Mouse (Mus musculus) heart, embryonic 15.5 days (tissue): ENCODE measurements around the gene Ccdc88a. TPM values are rescaled to one million over a fixed set of nuclear protein-coding genes. Genes with fewer than 3 reads are reported as not detected.

Experiments used
- ATAC-seq: fragments of 200-750 bp; cut with Nextera tagmentation; replicated peaks from 2 replicates; pipeline ENCODE4 v1.8.0; 2017; ENCODE audit warnings: low read depth, moderate TSS enrichment; ENCODE audit not compliant: insufficient number of reproducible peaks, insufficient read depth, low FRiP score
- H3K27ac ChIP-seq: fragments of 300-500 bp; sonication (generic); 2 replicates; pipeline ENCODE4 v1.5.1; 2015; ENCODE audit warnings: mild to moderate bottlenecking, inconsistent platforms
- H3K27me3 ChIP-seq: fragments of 300-500 bp; sonication (generic); 2 replicates; pipeline ENCODE4 v1.6.1; 2015; ENCODE audit warnings: inconsistent platforms
- H3K36me3 ChIP-seq: fragments of 300-500 bp; sonication (generic); 2 replicates; pipeline ENCODE4 v1.6.1; 2015; ENCODE audit warnings: mild to moderate bottlenecking, inconsistent platforms
- H3K4me1 ChIP-seq: fragments of 300-500 bp; sonication (generic); replicated peaks from 2 replicates; pipeline ENCODE4 v1.6.1; 2015; ENCODE audit warnings: inconsistent platforms
- H3K4me2 ChIP-seq: fragments of 300-500 bp; sonication (generic); 2 replicates; pipeline ENCODE4 v1.6.1; 2015; ENCODE audit warnings: inconsistent platforms, mild to moderate bottlenecking, moderate library complexity
- H3K4me3 ChIP-seq: fragments of 300-500 bp; sonication (generic); 2 replicates; pipeline ENCODE4 v1.5.1; 2015; ENCODE audit warnings: mild to moderate bottlenecking, inconsistent platforms
- H3K9ac ChIP-seq: fragments of 300-500 bp; sonication (generic); 2 replicates; pipeline ENCODE4 v1.6.1; 2015; ENCODE audit warnings: mild to moderate bottlenecking, inconsistent platforms
- H3K9me3 ChIP-seq: fragments of 300-500 bp; sonication (generic); replicated peaks from 2 replicates; pipeline ENCODE4 v1.6.1; 2016; ENCODE audit warnings: inconsistent platforms
- WGBS: fragments of 180-500 bp; shearing (Covaris S2); methylation state at CpG from one replicate; pipeline ENCODE4 v1.1.7; 2015; ENCODE audit warnings: mixed read lengths; 5-methylcytosine and 5-hydroxymethylcytosine counted together
- polyA plus RNA-seq: library from polyadenylated mRNA; unstranded; fragments of >200 nt; fragmentation: Nextera tagmentation; extraction: Ambion mirVana; gene quantifications from 2 replicates; pipeline ENCODE4 v1.2.1, GENCODE M21; 2015

Ccdc88a gene
- polyA plus RNA-seq: 23.0 and 23.6 TPM in 2 replicates

DNA sequence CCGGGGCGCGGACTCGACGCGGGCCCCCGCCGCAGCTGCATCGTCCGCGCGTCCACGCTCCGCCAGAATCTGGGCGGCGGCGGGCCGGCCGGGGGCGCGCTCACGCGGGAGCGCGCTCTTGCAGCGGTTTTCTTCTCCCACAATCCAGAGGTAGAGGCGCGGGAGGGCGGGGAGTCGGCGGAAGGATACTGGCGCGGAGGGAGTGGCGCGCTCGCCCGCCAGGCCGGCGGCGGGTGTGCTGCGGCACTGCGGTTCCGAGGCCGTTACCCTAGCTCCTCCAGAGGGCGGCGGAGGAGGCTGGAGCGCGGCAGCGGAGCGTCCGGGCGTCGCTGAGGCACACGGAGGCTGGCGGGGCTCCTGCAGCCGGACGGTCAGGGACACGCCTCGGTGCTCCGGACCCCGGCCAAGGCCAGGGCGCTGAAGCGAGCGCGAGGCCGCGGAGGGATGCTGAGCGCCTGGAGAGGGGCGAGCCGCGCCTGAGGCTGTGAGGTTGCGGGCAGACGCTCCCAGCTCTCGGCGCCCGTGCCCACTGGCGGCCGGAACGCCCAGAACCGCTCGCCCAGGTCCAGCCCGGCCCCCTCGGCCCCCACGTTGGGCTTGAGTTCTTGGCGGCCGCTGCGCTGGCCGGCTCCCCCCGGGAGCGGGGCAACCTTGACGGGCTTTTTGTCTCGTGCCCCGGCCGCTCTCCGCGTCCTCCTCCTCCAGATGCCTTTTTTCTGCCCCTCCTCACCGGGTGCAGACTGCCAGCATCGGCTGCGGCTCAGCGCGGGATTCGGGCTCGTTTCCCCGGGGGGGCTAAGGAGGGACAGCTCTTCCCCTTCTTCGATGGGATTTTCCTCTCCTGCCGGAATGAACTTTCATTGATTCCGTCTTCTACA lies at the start of gene Ccdc88a:
Gene Ccdc88a (plus strand): TSS at position 263 of the 878 bp plus-strand sequence.
- peak within 1 kb of the TSS; percentile 97 for H3K4me3 ChIP-seq
- H3K36me3 ChIP-seq: no peaks in the 10 kb centered on the region
- no peaks in the 10 kb centered on the region for H3K9me3 ChIP-seq
- peak; percentile 90 for ATAC-seq
- peak within 1 kb of the TSS; percentile 66 for H3K4me2 ChIP-seq
- peak within 1 kb of the TSS; percentile 97 for H3K27ac ChIP-seq
- no peaks in the 10 kb centered on the region for H3K27me3 ChIP-seq
- H3K4me1 ChIP-seq: peaks cover 12% of the 10 kb centered on the region; the same call in 1 of the 2 replicates
- WGBS: under 1% methylated on average over 86 of the region's 107 CpGs
- peak within 1 kb of the TSS; percentile 89 for H3K9ac ChIP-seq

DNA sequence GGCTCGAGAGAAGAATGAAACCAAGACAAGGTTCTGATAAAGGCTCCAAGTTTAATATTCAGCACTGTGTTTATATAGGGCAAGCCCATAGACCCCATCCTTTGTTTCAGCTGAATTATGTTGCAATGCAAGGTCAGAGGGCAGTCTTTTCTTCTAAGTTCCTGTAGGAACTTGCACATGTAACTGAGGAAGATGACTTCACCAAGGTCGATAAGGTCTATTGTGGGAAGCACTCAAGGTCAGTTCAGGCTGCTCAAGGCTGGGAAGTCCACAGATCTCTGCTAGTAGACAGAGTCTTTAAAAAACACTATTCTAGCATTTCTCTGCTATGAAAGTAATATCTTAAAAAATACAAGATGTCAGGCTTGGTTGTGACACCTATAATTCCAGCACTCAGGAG lies 38.0 kb upstream of the Ccdc88a start:
- Histone ChIP-seq H3K27me3 (no peaks in the 10 kb centered on the region), H3K9ac (no peak overlapping the region), H3K4me1 (no peaks in the 10 kb centered on the region), H3K27ac (no peak overlapping the region), H3K9me3 (no peaks in the 10 kb centered on the region), H3K4me2 (no peak overlapping the region), H3K36me3 (no peaks in the 10 kb centered on the region), H3K4me3 (no peak overlapping the region)
- ATAC-seq: peak; percentile 62
- WGBS: 61% methylated on average over 2 of the region's 2 CpGs

DNA sequence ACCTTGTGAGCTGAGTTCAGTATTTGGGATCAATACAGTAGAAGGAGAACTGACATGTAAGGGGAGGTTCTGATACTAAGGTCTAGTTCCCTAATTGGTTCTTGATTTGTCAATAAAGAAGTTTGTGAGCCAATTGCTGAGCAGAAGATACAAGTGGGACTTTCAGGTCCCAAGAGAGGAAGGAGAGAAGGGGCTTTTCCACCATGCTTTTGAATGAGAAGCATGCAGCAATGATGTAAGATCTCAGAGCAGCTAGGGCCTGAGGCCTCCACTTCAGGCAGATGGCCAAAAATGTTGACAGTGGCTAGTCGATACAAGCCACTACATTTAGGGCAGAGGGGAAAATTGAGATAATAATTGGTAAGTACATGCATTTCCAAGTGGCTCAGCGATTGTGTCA lies 32.2 kb upstream of the Ccdc88a start:
- no peak overlapping the region for H3K4me3 ChIP-seq
- H3K4me2 ChIP-seq: no peak overlapping the region
- no peaks in the 10 kb centered on the region for H3K27me3 ChIP-seq
- H3K27ac ChIP-seq: no peak overlapping the region
- no peaks in the 10 kb centered on the region for H3K36me3 ChIP-seq
- no peak overlapping the region for H3K9ac ChIP-seq
- no peak for ATAC-seq
- no peaks in the 10 kb centered on the region for H3K4me1 ChIP-seq
- no peaks in the 10 kb centered on the region for H3K9me3 ChIP-seq
- 45% methylated on average over 2 of the region's 2 CpGs for WGBS

DNA sequence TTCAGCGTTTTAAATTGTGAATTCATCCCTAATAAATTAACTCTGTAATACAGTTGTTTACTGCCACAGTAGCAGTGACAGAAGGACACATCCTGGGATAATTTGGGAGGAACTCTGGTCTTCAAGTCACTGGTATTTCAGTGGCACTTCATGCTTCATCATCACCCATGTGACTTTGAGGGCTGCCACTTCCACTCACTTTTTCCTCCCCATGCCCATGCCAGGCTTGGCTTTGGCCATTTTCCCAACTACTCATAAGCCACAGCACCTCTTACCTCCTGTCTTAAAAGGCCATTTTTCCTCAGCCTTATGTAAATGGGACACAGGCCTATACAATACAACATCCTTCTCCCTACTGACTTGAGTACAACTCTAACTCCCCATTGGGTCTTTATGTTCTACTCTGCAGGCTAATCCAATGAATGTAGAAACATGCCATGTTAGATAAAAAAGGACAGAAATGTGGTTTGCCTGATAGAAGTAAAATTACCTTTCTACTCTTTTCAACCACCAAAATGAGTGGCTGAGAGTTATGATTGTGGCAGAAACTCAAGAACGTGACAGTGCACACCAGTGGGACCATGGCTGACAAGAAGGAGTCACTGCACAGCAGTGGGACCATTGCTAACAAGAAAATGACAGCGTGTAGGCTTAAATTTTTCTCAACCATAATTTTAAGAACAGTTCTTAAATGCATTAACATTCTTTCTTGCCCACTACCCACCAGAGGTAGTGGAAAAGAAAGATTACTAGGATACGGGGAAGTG lies 28.4 kb upstream of the Ccdc88a start:
- 80% methylated on average over 4 of the region's 4 CpGs for WGBS
- H3K27ac ChIP-seq: no peak overlapping the region
- no peaks in the 10 kb centered on the region for H3K4me1 ChIP-seq
- ATAC-seq: no peak
- H3K9ac ChIP-seq: no peak overlapping the region
- H3K36me3 ChIP-seq: no peaks in the 10 kb centered on the region
- H3K4me2 ChIP-seq: no peak overlapping the region
- H3K27me3 ChIP-seq: no peaks in the 10 kb centered on the region
- H3K4me3 ChIP-seq: no peak overlapping the region
- H3K9me3 ChIP-seq: no peaks in the 10 kb centered on the region

DNA sequence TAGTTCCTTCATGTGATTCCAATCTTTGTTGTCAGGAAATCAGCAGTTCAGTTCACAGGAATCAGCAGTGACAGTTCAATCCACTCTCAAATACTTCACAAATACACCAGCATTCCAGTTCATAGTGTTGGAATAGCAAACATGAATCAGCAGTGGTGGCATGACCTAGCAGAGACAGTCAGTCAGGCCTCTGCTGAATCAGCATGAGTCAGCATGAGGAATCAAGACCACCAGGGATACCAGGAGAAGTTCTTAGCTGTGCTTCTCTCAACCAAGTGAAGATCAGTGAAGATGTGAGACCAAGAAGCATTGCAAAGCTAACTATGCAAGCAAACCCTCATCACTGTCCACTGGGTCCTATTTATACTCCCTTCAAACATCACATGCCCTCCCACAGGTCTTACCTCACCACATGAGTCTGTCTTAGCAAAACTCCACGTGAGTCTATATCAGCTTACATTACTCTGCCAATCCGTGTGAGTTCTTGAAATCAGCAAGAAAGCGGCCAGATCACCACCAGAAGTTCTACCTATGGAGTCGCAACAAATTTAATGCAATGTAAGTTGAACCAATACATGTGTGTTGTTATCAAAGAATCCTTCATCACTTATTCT lies 27.7 kb upstream of the Ccdc88a start:
- no peak overlapping the region for H3K4me2 ChIP-seq
- no peak overlapping the region for H3K4me3 ChIP-seq
- H3K9me3 ChIP-seq: no peaks in the 10 kb centered on the region
- no peak overlapping the region for H3K9ac ChIP-seq
- no peaks in the 10 kb centered on the region for H3K36me3 ChIP-seq
- H3K27ac ChIP-seq: no peak overlapping the region
- H3K27me3 ChIP-seq: no peaks in the 10 kb centered on the region
- no peak for ATAC-seq
- 66% methylated on average over 4 of the region's 4 CpGs for WGBS
- H3K4me1 ChIP-seq: no peaks in the 10 kb centered on the region

DNA sequence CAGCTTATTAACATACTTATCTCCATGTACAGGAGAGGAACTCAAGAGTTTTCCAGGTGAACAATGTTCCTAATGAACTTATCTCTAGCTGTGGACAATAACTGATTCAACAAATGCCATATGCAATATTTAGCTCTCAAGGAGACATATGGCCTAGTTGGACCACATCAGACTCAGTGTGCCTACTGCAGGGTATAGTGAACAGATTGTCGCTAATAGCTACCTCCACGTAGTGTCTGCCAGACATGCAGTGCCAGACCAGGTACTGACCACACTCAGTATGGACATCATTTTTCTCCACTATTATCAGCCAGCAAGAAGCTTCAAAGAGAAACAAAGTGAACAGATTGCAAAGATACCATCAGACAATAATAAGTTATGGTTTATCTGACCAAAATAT lies 22.6 kb upstream of the Ccdc88a start:
- Histone ChIP-seq H3K4me2 (no peak overlapping the region), H3K4me3 (no peak overlapping the region), H3K4me1 (no peaks in the 10 kb centered on the region), H3K27me3 (no peaks in the 10 kb centered on the region), H3K27ac (no peak overlapping the region), H3K9ac (no peak overlapping the region), H3K9me3 (no peaks in the 10 kb centered on the region), H3K36me3 (no peaks in the 10 kb centered on the region)
- WGBS: 90% methylated on average over 2 of the region's 2 CpGs
- ATAC-seq: no peak

DNA sequence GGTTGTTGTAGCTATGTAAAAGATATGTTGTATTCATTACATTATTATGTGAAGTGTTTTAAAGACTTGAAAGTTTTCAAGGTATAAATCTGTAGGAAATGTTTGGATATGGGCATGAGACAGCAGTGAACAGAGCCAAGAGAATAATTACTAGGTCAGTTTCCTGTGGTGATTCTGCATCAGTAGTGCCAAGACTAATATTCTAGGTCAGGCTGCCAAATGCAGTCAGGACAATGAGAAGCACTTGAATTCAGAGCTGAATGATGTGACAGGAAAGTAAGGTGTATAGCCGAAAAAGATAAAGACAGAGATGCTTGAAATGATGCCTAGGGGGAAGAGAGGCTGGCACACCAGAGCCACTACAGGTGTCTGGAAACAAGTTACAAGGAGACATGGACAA lies 21.2 kb upstream of the Ccdc88a start:
- Histone ChIP-seq H3K4me2 (no peak overlapping the region), H3K9me3 (no peaks in the 10 kb centered on the region), H3K4me1 (no peaks in the 10 kb centered on the region), H3K36me3 (no peaks in the 10 kb centered on the region), H3K27me3 (no peaks in the 10 kb centered on the region), H3K4me3 (no peak overlapping the region), H3K9ac (no peak overlapping the region), H3K27ac (no peak overlapping the region)
- no peak for ATAC-seq
- WGBS: 55% methylated on average over 1 of the region's 1 CpGs

DNA sequence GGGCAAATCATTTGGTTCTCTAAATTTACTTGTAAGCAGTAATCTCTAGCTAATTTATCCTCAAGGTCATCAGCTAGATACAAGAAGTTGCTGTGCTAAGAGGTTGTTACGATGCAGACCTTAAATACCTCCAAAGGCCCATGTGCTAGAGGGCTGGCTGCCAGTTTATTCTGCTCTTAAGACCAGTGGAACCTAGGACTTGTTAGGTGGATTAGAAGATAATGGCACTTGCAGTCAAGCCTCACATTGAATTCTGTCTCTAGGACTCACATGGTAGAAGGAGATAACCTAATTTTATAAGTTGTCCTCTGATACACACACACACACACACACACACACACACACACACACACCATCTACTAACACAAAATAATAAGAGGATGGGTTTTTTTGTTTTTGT lies 5.3 kb upstream of the Ccdc88a start:
- Histone ChIP-seq H3K36me3 (no peaks in the 10 kb centered on the region), H3K27ac (no peak overlapping the region), H3K4me3 (no peak overlapping the region), H3K9ac (no peak overlapping the region), H3K9me3 (no peaks in the 10 kb centered on the region), H3K4me2 (no peak overlapping the region), H3K27me3 (no peaks in the 10 kb centered on the region), H3K4me1 (no peaks in the 10 kb centered on the region)
- no peak for ATAC-seq
- WGBS: 54% methylated on average over 1 of the region's 1 CpGs

DNA sequence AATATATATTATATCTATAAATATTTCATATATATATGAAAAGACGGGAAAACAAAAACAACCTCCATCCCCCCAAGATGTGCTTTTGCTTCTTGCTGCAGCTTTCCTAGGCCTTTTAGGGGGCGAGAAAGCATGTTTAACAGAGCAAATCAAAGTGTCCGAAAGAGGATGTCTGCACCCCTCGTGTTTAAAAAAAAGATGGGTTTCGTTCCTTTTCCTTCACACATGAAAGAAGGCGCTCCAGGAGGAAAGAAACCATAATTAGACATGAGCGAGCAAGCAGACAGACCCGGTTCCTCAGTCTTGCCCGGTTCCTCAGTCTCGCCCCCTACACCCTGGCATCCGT lies 435 bp upstream of the Ccdc88a start:
- 6% methylated on average over 11 of the region's 11 CpGs for WGBS
- ATAC-seq: no peak

DNA sequence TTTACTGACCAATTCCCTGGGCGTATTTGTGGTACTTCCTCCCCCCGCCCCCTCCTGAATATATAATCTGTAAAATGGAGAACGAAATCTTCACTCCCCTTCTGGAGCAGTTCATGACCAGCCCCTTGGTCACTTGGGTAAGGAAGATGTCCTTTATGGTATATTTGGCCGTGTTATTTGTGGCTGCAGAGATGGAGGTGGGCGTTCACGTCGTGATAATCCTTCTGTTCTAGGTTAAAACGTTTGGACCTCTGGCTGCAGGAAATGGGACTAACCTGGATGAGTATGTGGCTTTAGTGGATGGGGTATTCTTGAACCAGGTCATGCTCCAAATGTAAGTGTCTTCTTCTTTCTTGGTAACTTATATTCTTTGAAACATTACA lies 807 bp downstream of the Ccdc88a start:
- Histone ChIP-seq H3K4me3 (peak overlapping the region; percentile 97), H3K4me2 (peak overlapping the region; percentile 66), H3K36me3 (no peaks in the 10 kb centered on the region), H3K9me3 (no peaks in the 10 kb centered on the region), H3K4me1 (peaks cover 12% of the 10 kb centered on the region; the same call in 1 of the 2 replicates), H3K27me3 (no peaks in the 10 kb centered on the region), H3K9ac (peak overlapping the region; percentile 89), H3K27ac (peak overlapping the region; percentile 97)
- WGBS: under 1% methylated on average over 8 of the region's 8 CpGs
- ATAC-seq: no peak; the same call in 1 of the 2 replicates

More for the DNA sequence above, 435 bp upstream of the Ccdc88a start:
- Histone ChIP-seq H3K27ac (peak overlapping the region; percentile 97), H3K9me3 (no peaks in the 10 kb centered on the region), H3K27me3 (no peaks in the 10 kb centered on the region), H3K4me3 (peak overlapping the region; percentile 97), H3K4me1 (peaks cover 12% of the 10 kb centered on the region; the same call in 1 of the 2 replicates), H3K4me2 (peak overlapping the region; percentile 66), H3K9ac (peak overlapping the region; percentile 89), H3K36me3 (no peaks in the 10 kb centered on the region)

DNA sequence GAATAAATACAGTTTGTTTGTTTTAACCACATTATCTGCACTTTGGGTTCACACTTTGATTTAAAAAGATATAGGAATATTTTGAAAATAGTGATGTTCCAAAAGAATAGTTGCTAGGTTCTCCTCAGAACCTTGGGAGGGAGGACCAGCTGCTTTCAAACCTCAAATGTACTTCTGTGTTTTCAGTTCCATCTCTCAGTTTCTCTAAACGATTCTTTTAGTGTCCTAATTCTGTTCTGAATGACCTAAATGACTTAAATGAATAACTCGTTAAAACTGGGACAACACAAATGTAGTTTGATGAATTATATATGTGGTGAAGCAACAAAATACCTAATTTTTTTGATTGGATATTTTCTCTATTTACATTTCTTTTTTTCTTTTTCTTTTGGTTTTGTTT lies 3.2 kb downstream of the Ccdc88a start:
- no peak overlapping the region for H3K9ac ChIP-seq
- H3K9me3 ChIP-seq: no peaks in the 10 kb centered on the region
- H3K4me3 ChIP-seq: no peak overlapping the region
- H3K4me1 ChIP-seq: peaks cover 12% of the 10 kb centered on the region; the same call in 1 of the 2 replicates
- no peak for ATAC-seq
- WGBS: 86% methylated on average over 2 of the region's 2 CpGs
- H3K27ac ChIP-seq: no peak overlapping the region
- no peaks in the 10 kb centered on the region for H3K36me3 ChIP-seq
- no peak overlapping the region for H3K4me2 ChIP-seq
- no peaks in the 10 kb centered on the region for H3K27me3 ChIP-seq
